Mouse (Mus musculus): ENCODE measurements at regions not wholly inside any gene's neighbourhood (a gene's known extent, or its start where the extent isn't known, plus 50 kb on each side); places are given as distances from the start of the nearest gene placed in this dataset.
"Not testable (repeated sequence)": the region's sequence is repeated elsewhere in the genome, so short reads cannot be mapped to it uniquely, and the experiment has no call there.

- DNase-seq (ENCODE audit: low spot score in 2 of 2): not testable (repeated sequence)
Measured at GRCm38 (mm10) chr8:34628221-34628620, 516.7 kb upstream of the Gm10131 start.

- no peak for DNase-seq (ENCODE audit: low spot score in 2 of 2)
Measured at GRCm38 (mm10) chr8:34625670-34626069, 514.1 kb upstream of the Gm10131 start.

DNA sequence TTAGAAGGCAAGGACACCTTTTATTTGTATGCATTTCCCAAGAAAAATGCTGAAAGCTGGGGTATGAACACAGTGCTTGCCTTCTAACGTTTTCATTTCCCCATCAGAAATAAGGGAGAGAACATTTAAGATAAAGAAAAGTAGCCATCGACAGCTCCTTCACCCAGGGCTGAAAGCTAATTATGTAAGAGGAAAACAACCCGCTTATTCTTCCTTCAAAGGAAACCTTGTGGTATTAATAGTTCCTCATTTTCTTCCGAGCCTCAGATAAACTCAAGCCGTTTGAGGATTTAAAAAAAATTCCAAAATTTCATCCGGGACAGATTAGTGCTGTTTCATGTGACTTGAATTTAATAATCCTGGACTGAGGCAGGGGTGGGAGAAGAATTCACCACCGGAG lies 512.2 kb upstream of the Gm10131 start:
- DNase-seq (ENCODE audit: low spot score in 2 of 2): no peak

- peak; percentile 55 to 68 for DNase-seq (ENCODE audit: low spot score in 2 of 2)
Measured at GRCm38 (mm10) chr8:34622177-34623114, 510.9 kb upstream of the Gm10131 start.

- no peak for DNase-seq (ENCODE audit: low spot score in 2 of 2)
Measured at GRCm38 (mm10) chr8:34618046-34618445, 506.5 kb upstream of the Gm10131 start.

DNA sequence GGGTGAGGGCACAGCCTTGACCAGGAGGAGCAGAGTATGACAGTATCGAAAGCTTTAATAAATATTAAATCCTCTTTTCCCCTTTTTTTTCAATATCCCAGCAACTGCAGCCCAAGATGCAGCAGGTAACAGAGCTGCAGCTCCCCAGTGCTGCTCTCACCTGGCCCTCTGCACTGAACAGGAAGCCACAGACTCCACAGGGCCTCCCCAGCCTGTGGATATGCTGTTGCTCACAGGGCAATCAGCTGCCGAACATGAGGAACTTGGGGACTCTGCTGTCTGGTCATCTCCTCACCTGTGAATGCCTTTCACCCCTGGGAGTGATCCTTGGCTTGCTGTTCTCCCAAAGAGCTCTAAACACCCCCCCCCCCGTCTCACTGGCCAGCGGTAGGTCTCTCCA lies 503.4 kb upstream of the Gm10131 start:
- DNase-seq (ENCODE audit: low spot score in 2 of 2): no peak

- DNase-seq (ENCODE audit: low spot score in 2 of 2): no peak
Measured at GRCm38 (mm10) chr8:34614031-34614526, 502.5 kb upstream of the Gm10131 start.

DNA sequence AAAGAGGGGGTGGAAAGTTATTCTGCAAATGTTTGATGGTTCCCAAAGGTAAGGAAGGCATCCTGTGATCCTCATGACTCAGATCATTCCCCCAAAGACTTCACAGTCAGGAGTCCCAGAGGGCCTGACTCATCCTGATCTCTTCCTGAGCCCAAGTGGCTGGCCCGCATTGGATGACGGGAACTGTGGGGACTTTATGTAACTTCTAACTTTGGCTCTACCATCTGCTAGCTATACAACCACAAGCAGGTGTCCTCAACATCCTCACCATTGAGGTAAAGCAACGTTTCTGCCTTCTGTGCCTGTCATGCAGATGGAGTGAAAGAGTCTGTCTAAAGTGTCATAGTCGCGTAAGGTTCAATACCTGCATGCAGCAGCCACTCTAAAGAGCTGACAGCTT lies 501.6 kb upstream of the Gm10131 start:
- DNase-seq (ENCODE audit: low spot score in 2 of 2): no peak

- no peak for DNase-seq (ENCODE audit: low spot score in 2 of 2)
Measured at GRCm38 (mm10) chr8:34612396-34612795, 500.9 kb upstream of the Gm10131 start.

DNA sequence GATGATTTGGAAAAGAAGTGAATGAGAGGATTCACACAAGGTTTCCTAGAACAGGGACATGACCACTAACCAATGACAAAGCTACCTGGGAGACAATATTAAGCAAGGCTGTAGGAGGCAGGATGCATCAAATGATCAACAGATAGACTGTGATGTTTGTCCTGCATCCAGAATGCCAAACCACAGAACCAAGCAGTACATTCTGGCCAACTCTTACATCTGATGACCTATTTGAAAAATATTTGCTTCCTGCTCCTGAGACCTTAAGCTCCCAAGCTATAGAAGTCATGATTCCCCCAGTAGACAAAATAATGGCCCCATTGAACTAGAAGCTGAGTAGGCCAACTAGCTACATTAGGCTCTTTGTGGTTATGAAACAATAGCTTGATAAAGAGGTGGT lies 498.6 kb upstream of the Gm10131 start:
- no peak for DNase-seq (ENCODE audit: low spot score in 2 of 2)

- no peak for DNase-seq (ENCODE audit: low spot score in 2 of 2)
Measured at GRCm38 (mm10) chr8:34607426-34607825, 495.9 kb upstream of the Gm10131 start.

- no peak for DNase-seq (ENCODE audit: low spot score in 2 of 2)
Measured at GRCm38 (mm10) chr8:34605031-34605430, 493.5 kb upstream of the Gm10131 start.

DNA sequence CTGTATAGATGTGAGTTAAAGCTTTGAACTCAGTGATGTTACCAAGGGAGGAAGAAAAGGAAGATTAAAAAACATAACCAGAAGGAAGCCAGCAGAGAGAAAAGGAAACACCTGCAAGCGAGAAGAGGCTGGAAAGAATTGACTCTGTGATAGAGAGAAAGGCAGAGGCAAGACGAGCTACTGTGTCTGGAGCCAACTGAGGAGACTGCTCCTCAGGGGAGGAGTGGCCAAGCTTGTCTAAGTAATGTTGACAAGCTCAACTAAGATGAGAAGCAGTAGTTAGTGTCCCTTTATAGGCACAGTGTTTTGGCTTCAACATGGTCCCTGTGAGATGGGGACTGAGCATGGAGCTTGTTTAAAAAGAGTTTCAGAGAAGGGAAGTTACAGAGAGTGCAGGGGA lies 493.0 kb upstream of the Gm10131 start:
- no peak for DNase-seq (ENCODE audit: low spot score in 2 of 2)

- no peak for DNase-seq (ENCODE audit: low spot score in 2 of 2)
Measured at GRCm38 (mm10) chr8:34601426-34601953, 490.0 kb upstream of the Gm10131 start.

DNA sequence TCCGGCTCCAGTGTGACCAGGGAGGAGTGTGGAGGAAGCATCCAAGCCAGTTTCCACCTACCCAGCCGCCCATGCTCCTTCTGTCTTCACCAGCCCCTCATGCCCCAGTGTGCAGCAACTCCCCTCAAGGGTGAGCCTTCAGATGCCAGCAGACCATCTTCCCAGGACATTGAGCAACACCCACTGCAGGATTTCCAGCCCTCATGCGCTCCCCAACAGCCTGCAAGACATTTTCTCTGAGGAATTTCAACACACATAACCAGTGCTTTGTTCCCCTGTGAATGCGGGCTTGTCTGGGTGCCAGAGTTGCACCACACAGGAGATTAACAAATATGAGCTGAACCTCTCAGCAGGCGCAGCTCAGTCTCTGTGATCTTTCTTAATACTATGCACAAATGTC lies 489.3 kb upstream of the Gm10131 start:
- peak in 1 of 2 experiments; percentile 74 for DNase-seq (ENCODE audit: low spot score in 2 of 2)

DNA sequence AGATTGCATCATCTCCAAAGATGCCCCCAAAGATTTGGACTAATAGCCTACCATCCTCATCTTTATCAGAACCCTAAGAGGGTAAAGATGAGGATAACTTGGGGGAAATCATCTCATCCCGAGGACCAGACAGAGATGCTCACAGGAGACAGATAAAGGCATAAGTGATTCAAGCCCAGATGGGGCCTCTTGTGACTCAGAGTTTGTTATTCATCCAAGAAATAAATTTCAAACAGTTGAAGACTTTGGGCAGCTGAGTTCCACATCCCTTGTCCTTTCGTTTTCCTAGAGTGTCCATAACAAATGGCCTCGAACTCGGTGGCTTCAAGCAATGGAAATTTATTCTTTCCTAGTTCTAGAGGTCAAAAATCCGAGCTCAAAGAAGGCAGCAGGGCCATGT lies 485.1 kb upstream of the Gm10131 start:
- DNase-seq (ENCODE audit: low spot score in 2 of 2): no peak

DNA sequence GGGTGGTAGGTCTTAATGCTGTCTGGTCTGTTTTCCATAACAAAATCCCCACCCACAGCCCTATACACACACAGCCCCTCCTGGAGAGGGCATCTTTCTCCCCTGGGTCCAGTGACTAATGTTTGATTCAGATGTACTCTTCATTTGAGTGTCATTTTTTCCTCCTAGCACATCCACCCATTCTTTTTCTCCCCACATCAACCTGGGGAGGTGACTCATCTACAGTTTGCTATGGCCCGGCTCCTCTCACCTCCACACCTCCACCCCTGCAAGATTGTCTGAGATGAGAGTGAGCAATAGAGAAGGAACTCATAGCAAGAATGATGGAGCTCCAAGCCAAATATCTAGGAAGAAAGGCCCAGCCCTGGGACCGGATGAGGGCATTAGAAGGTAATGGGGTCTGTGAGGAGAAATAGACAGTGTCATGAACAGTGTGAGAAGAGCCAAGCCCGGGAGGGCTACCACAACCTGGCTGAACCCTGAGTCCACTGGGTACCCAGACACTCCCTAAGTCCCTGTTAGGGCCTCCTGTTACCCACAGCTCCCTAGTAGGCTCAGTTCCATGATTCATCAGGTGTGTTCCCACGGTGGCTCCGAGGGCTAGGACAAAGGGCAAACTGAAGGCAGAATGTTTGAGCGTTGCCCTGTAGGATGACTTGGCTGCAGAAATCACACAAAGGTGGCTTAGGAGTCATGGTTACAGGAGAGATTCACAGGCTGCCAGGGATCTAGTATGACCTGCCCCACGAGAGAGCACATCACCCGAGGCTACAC lies 479.6 kb upstream of the Gm10131 start:
- DNase-seq (ENCODE audit: low spot score in 2 of 2): peak; percentile 43 to 60

- no peak for DNase-seq (ENCODE audit: low spot score in 2 of 2)
Measured at GRCm38 (mm10) chr8:34578043-34578442, 466.5 kb upstream of the Gm10131 start.

DNA sequence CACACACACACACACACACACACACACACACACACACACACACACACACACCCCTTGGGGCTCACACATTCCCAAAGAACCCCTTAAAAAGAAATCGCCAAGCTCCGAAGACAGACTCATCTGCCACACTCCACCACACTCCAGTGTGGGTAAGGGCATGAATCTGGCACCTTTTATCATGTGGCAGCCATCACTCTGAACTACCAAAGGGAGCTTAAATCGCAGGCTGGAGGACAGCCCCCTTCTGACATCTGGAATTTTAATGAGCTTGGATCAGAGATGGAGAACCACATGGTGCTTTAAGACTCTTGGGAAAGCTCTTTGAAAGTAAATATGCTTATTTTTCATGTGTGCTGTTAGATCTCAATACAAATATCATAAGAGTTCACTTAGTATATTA lies 462.5 kb upstream of the Gm10131 start:
- no peak for DNase-seq (ENCODE audit: low spot score in 2 of 2)

GRCm38 (mm10) chr8:34573007-34573881 lies 461.7 kb upstream of the Gm10131 start:
- DNase-seq (ENCODE audit: low spot score in 2 of 2): peak; percentile 52 to 58

DNA sequence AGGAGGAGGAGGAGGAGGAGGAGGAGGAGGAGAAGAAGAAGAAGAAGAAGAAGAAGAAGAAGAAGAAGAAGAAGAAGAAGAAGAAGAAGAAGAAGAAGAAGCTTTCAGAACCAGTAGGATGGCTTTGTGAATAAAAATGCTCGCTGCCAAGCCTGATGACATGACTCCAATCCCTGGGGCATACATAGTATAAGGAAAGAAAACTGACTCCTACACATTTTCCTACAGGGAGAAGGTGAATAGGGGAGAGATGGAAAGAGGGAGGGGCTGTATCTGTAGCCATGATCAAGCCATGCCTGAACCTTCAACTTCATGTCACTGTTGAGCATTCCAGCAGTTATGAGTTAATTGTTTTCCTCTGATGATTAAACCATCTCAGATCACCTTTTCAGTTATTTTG lies 460.2 kb upstream of the Gm10131 start:
- no peak for DNase-seq (ENCODE audit: low spot score in 2 of 2)

Measured in urinary bladder, postnatal 36 days (tissue).